Mouse (Mus musculus) cerebral cortex, adult 2 months (tissue): ENCODE data around the gene Marc1.

Source experiments
- WGBS: fragments of 180-500 bp; shearing (Covaris S2); methylation state at CpG from one replicate; pipeline ENCODE4 v1.1.7; 2018; 5-methylcytosine and 5-hydroxymethylcytosine counted together

Gene Marc1

GRCm38 (mm10) chr1:184810780-184811575 lies at the start of gene Marc1:
Gene Marc1 (minus strand): TSS chr1:184811313.
- 12% methylated on average over 52 of the region's 52 CpGs for WGBS

- 59% methylated on average over 3 of the region's 3 CpGs for WGBS
Observed at GRCm38 (mm10) chr1:184860276-184860675, 49.2 kb upstream of the Marc1 start.

GRCm38 (mm10) chr1:184858253-184858652 lies 47.1 kb upstream of the Marc1 start:
- WGBS = 81% methylated on average over 1 of the region's 1 CpGs

GRCm38 (mm10) chr1:184857216-184857615 lies 46.1 kb upstream of the Marc1 start:
- 59% methylated on average over 9 of the region's 9 CpGs for WGBS

GRCm38 (mm10) chr1:184853922-184854321 lies 42.8 kb upstream of the Marc1 start:
- 64% methylated on average over 3 of the region's 3 CpGs for WGBS

- WGBS = 42% methylated on average over 5 of the region's 5 CpGs
Observed at GRCm38 (mm10) chr1:184853339-184853738, 42.2 kb upstream of the Marc1 start.

GRCm38 (mm10) chr1:184851741-184852618 lies 40.9 kb upstream of the Marc1 start:
- 23% methylated on average over 31 of the region's 31 CpGs for WGBS

- 72% methylated on average over 7 of the region's 7 CpGs for WGBS
Observed at GRCm38 (mm10) chr1:184851166-184851565, 40.1 kb upstream of the Marc1 start.

GRCm38 (mm10) chr1:184846973-184847372 lies 35.9 kb upstream of the Marc1 start:
- WGBS = 51% methylated on average over 3 of the region's 3 CpGs

GRCm38 (mm10) chr1:184846092-184846750 lies 35.1 kb upstream of the Marc1 start, which contains the start of gene Marc2:
Gene Marc2 (minus strand): TSS chr1:184846451.
- 2% methylated on average over 18 of the region's 18 CpGs for WGBS

GRCm38 (mm10) chr1:184845111-184846071 lies 34.3 kb upstream of the Marc1 start:
- WGBS = under 1% methylated on average over 67 of the region's 67 CpGs

- WGBS = 13% methylated on average over 15 of the region's 15 CpGs
Observed at GRCm38 (mm10) chr1:184844326-184845066, 33.4 kb upstream of the Marc1 start.

GRCm38 (mm10) chr1:184837649-184838048 lies 26.5 kb upstream of the Marc1 start:
- WGBS = 85% methylated on average over 4 of the region's 4 CpGs

- 90% methylated on average over 5 of the region's 5 CpGs for WGBS
Observed at GRCm38 (mm10) chr1:184836350-184836749, 25.2 kb upstream of the Marc1 start.

- 97% methylated on average over 7 of the region's 7 CpGs for WGBS
Observed at GRCm38 (mm10) chr1:184833499-184833898, 22.4 kb upstream of the Marc1 start.

GRCm38 (mm10) chr1:184832211-184832610 lies 21.1 kb upstream of the Marc1 start:
- 83% methylated on average over 10 of the region's 10 CpGs for WGBS

- WGBS = 76% methylated on average over 8 of the region's 8 CpGs
Observed at GRCm38 (mm10) chr1:184829897-184830296, 18.8 kb upstream of the Marc1 start.

GRCm38 (mm10) chr1:184827175-184827701 lies 16.1 kb upstream of the Marc1 start:
- 26% methylated on average over 23 of the region's 23 CpGs for WGBS

GRCm38 (mm10) chr1:184825093-184825492 lies 14.0 kb upstream of the Marc1 start:
- 10% methylated on average over 11 of the region's 11 CpGs for WGBS

- 6% methylated on average over 12 of the region's 12 CpGs for WGBS
Observed at GRCm38 (mm10) chr1:184824439-184824851, 13.3 kb upstream of the Marc1 start.
